Mouse (Mus musculus) spleen, postnatal 10 days (tissue): ENCODE results near the gene Zfp458.
"Not testable (repeated sequence)": the region's sequence is repeated elsewhere in the genome, so short reads cannot be mapped to it uniquely, and the experiment has no call there.

Experiments
- DNase-seq, 2 experiments: peaks; one replicate each; pipeline ENCODE4 v3.0.0; 2021 to 2022; ENCODE audit warnings: low spot score in 2 of 2

Zfp458 gene

GRCm38 (mm10) chr13:67278314-67278713, at the start of gene Zfp458:
Gene Zfp458 (minus strand): TSS chr13:67278466.
- no peak for DNase-seq

GRCm38 (mm10) chr13:67306718-67307117, 28.5 kb upstream of the Zfp458 start:
- no peak for DNase-seq

- peak; percentile 70 to 88 for DNase-seq
Observed at GRCm38 (mm10) chr13:67305822-67306672, 27.8 kb upstream of the Zfp458 start, which contains the start of gene Zfp457. Gene Zfp457 (minus strand): TSS chr13:67306485.

GRCm38 (mm10) chr13:67269383-67270065, 8.7 kb downstream of the Zfp458 start:
- DNase-seq: not testable (repeated sequence)

- DNase-seq: peak; percentile 49 to 63
Observed at GRCm38 (mm10) chr13:67268568-67269369, 9.5 kb downstream of the Zfp458 start.

- DNase-seq: no peak
Observed at GRCm38 (mm10) chr13:67214015-67214607, 64.2 kb downstream of the Zfp458 start.
